Mouse (Mus musculus) heart, postnatal 4 days (tissue): ENCODE measurements around the gene Btg4. TPM values are rescaled to one million over a fixed set of nuclear protein-coding genes. Genes with fewer than 3 reads are reported as not detected.

Experiments used
- DNase-seq: peaks from one replicate; pipeline ENCODE4 v3.0.0; 2021
- total RNA-seq, 2 experiments: library from RNA; stranded (reverse); gene quantifications; 2 replicates each; pipeline ENCODE4 v1.2.3; 2021

Gene Btg4
- total RNA-seq, result not detected

GRCm38 (mm10) chr9:51060601-51061000 is at the start of gene Btg4:
Btg4 (plus strand) TSS chr9:51060901.
- no peak for DNase-seq

GRCm38 (mm10) chr9:51013644-51014043 is 47.1 kb upstream of the Btg4 start:
- DNase-seq, result no peak

DNA sequence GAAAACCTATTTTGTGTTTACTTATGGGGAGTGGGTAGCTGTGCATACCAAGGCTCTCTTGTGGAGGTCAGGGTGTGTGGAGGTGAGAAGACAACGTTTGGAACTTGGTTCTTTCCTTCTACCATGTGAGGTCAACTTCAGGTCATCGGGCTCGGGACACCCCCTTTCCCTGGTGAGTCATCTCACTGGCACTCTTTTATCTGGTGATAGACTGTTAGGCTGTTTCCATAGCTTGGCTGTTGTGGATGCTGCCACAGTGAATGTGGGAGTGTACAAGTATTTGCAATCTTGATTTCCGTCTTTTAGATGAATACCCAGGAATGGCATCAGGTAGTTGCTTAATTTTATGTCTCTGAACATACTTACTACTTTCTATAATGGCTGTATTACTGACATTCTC is 45.0 kb upstream of the Btg4 start:
- no peak for DNase-seq

DNA sequence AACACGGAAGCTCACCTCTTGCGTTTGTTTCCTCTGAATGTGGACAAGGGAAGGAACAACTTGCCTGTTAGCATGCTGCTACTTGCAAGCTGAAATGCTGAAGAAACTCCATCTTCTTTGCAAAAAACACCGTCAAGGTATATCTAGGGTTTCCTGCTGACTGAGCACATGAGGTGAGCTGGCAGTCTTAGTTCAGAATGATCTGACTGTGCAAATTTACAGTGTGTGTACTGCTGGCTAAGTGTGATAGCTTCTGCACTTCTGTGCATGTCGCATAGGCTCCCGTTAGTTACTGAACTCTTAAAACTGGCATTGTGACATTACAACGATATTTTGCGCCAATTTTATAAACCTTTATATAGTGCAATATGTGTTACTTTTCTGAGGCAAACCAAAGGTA is 41.0 kb upstream of the Btg4 start:
- DNase-seq, result no peak

- no peak for DNase-seq
Observed at GRCm38 (mm10) chr9:51020351-51020750, 40.4 kb upstream of the Btg4 start.

DNA sequence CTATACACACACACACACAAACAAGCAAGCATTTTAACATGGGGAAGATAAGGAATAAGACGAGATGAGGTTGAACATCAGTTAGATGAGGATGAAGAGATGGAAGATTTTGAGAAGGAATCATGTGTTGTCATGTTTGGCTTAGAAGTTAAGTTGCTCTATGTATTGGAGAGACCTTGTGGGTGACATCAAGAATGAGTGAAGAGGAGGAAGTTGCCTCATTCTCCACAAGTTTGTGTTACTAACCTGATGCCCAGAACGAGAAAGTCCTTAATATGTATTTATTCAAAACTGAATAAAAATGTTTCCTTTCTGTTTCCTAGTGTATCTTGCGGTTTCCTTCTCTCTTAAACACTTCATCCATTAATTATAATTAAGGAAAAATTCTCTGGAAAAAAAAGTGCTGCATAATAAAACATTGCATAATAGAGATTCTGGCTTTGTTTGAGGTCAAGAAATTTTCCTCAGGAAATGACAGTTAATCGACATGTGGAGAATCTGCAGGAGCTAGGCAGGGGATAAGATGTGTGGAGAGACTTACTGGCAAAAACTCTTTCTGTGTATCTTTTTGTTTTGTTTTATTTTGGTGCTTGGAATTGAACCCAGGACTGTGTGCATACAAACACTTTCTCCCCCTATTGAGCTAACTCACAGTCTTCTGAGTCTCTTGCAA is 39.4 kb upstream of the Btg4 start:
- no peak for DNase-seq

DNA sequence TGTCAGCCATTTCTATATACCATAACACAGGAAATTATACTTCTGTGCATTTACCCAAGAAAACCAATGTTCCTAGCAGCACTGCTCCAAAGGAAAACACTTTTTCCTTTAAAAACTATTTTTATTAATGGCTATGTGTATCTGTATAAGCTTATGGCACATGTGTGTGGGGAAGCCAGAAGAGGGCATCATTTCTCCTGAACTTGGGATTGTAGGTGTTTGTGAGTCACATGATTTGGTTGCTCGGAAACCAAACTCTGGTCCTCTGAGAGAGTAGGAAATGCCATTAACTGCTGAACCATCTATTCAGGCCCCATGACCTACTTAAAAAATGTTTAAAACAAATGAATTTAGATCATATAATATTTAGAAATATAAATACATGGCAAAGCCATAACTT is 33.7 kb upstream of the Btg4 start:
- DNase-seq, result no peak

DNA sequence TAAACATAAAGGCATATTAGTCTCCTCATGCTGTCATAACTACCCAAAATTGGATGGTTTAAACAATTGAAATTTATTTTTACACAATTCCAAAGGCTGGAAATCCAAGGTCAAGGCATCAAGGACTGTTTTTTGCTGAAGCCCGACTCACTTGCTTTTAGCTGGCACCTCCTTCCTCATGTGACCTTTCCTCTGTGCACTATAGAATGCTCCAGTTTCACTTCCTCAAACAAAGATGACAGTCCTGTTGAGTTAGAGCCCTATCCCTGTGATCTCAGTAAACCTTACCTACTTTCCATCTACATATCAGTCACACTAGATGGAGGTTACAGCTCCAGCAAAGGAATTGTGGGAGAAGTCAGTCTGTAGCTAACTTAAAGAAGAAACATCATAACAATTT is 30.6 kb upstream of the Btg4 start:
- DNase-seq, result no peak

DNA sequence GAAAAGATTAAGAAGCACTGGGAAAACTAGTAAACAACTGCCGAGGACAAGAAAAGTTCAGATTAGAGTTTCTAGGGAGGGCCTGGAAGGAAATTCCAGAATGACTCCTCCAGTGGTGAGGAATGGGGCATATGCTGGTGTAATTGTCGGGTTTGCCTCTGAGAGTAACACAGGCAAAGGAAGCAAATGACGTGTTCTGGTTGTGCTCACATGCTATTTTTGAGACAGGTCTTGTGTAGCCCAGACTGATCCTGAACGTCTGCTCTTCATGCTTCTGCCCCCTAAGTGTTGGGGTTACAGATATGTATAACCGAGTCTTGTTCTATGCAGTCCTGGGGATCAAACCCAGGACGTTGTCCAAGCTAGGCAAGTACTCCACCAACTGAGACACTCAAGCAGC is 29.1 kb upstream of the Btg4 start:
- DNase-seq, result no peak

DNA sequence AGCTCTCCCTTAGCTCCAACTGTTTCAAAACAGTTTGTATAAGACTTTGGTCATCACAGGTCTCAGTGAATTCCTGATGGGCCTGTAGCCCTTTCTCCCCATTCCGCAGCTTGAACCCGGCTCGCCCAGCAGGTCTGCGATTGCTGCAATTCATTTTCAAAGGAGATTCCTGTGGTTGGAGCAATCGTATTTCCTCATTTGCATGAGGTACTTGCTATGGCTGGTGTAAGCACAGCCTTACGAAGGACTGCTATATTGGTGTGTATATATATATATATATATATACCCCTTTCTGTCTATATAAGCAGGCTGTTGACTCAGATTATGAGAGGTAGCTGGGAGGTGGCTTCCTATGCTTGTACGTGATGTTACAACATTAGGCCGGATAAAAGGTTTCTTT is 28.4 kb upstream of the Btg4 start:
- DNase-seq, result no peak

- DNase-seq, result no peak
Observed at GRCm38 (mm10) chr9:51032785-51033529, 27.7 kb upstream of the Btg4 start.

GRCm38 (mm10) chr9:51041491-51041980 is 19.2 kb upstream of the Btg4 start:
- DNase-seq, result no peak

DNA sequence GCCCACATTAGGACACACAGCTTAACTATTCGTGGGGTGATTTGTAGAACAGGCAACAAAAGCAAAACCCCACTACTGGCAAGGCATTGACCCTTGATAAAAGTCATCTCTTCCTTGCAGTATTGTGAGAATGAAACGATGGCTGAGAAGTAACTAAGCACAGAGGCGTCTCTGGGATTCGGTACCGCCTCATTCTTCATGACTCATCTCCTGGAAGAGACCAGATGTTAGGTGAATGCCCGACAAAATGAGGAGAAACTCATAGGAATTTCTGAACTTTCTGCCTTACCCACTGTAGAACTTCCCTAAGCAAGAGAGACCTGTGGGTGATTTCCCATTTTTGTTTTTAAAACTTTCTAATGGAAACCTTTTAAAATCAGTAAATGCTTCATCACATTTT is 18.6 kb upstream of the Btg4 start:
- no peak for DNase-seq

- DNase-seq, result peak; percentile 10
Observed at GRCm38 (mm10) chr9:51052180-51052579, 8.5 kb upstream of the Btg4 start.

- DNase-seq, result no peak
Observed at GRCm38 (mm10) chr9:51056360-51057324, 4.1 kb upstream of the Btg4 start.

- DNase-seq, result no peak
Observed at GRCm38 (mm10) chr9:51058951-51059521, 1.7 kb upstream of the Btg4 start.

DNA sequence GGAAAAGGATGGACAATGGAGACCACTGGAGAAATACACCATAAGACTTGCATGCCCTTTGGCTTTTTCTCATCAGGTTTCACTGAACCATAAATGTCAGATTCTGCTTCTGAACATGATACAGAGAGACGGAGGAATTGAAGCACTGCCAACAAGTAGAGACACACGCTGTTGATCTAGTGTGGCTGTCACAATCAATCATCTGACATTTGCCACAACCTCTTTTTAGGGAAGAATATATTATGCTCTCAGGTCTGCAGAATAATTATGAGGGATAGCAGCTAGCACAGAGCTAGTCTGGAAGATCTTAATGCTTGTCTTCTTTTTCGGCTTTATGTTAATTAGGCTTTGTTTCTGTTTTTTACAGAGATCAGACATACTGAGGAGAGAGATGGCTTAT is 7.5 kb downstream of the Btg4 start:
- DNase-seq, result no peak

DNA sequence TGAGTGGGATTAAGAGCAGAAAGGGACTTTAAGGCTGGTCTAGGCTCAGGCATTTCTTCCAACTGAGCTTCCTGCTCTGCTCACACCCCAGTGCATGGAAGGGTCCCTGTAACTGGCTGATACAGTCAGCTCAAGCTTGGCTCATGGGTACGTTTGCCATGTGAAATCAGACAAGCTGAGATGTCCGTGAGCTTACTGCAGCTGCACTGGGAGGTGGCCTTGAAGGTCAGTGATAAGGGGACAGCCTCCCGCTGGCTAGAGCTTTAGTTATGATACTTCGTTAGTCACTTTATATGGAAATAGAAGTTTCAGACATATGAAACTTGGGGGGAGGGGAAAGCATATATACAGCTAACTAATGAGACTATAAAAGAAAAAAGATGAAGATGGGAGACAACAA is 10.1 kb downstream of the Btg4 start:
- DNase-seq, result no peak

DNA sequence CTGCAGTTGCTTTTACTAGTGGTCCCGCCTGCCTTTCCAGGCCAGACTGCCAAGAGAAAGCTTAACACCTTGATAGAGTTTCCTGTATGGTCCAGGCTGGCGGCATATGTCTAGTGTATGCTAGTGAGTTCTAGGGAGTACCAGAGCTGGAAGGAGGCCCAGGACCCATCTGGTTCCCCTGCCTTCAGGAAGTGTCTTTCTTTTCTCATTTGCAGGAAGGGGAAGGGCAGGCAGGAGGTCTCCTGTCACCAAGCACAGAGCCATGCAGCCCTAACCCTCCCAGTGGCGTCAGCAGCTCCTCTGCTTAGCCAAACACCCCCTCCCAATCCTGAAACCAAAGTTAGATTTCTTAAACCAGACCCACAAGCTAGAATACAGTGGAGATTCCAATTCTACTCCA is 15.1 kb downstream of the Btg4 start:
- peak; percentile 47 for DNase-seq

- DNase-seq, result peak; percentile 13
Observed at GRCm38 (mm10) chr9:51076300-51076978, 15.7 kb downstream of the Btg4 start.

- peak; percentile 88 for DNase-seq
Observed at GRCm38 (mm10) chr9:51076979-51077315, 16.2 kb downstream of the Btg4 start, which contains the start of gene Layn. Layn (minus strand) TSS chr9:51077094.

DNA sequence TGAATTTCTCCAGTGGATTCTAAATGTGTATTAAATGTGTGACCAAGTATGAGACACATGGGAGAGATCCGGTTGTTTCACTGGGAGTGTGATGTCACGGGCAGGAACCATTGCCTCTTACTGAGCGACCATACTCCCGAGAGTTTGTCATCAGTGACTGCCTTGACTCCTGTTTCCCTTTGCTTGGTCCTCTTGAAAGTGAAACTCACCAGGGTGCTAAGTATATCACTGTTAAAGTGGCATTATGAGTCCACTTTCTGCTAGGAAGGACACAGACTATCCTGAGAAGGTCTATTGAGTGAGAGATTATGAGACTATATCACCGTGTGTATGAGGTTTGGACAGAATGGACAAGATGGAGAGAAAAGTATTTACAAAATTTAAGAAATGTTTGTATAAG is 20.9 kb downstream of the Btg4 start:
- DNase-seq, result no peak
